ENCODE assay signal across 15 mouse cellular contexts in the genomic region with DNA sequence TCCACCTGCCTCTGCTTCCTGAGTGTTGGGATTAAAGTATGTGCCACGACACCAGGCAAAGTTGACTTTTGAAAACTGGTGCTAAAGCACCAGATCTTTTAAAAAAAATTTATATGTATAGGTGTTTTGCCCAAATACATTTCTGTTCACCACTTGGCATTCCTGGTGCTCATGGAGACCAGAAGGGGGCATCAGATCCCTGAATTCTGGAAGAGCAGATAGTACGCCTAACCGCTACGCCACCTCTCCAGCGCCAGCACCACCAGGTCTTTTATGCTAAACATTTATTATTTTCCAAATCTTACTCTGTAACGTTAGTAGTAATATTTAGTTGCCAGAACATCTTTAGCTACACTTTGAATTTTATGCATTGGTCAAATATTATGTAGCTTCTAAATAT.
A peak's percentile ranks its signal among the peaks of the same experiment; 100 is the strongest.
DNase-seq lines count a peak whose midpoint lies in the region; ATAC-seq and TF ChIP-seq lines count a peak whose summit lies in the region.
"Had no signal": no experiment of that assay in that cellular context is flagged by ENCODE, and none has a peak within 500 bp of the region (broad histone marks: within the 10 kb centered on the region; RNA-seq: fewer than 3 reads in every experiment).

No protein-coding gene starts in this region.

- WGBS in liver, embryonic 11.5 days, result 95% methylated on average over 6 of the region's 6 CpGs
- WGBS in liver, postnatal 0 days (ENCODE audit: insufficient replicate concordance), result 96% methylated on average over 6 of the region's 6 CpGs

- H3K4me3 ChIP-seq in liver, embryonic 11.5 days (ENCODE audit: low read depth, low read length), result no peak overlapping the region
- H3K4me3 ChIP-seq in liver, postnatal 0 days (ENCODE audit: low read depth, low read length), result peak overlapping the region; percentile 51

- peak; percentile 33 for DNase-seq in liver
- no peak for DNase-seq in liver, embryonic 11.5 days (ENCODE audit: low spot score)
- peak; percentile 51 for DNase-seq in ES-CJ7 (ENCODE audit: low read depth, low spot score)
- DNase-seq in R1 (ENCODE audit: low read depth, low spot score), result peak; percentile 56
- DNase-seq in liver, postnatal 0 days, result no peak
- no peak for DNase-seq in right cerebral cortex, adult 18-20 months
- no peak for DNase-seq in lung, postnatal 4 days
- DNase-seq: adrenal gland, postnatal 10 days; cerebellum, adult 9-10 months; gastrocnemius, postnatal 14 days; kidney, adult 9 months; kidney, postnatal 36 days; layer of hippocampus, adult 9-11 months; lung, adult 2 months had no signal

- no peak for TF ChIP-seq EP300 in liver, postnatal 0 days (IDR thresholded peaks at IDR 0.05; ENCODE audit: low read depth)

- H3K36me3 ChIP-seq in liver, embryonic 11.5 days (ENCODE audit: control insufficient read depth, insufficient read depth, low read length), result no peaks in the 10 kb centered on the region
- H3K36me3 ChIP-seq in liver, postnatal 0 days (replicated peaks; ENCODE audit: insufficient read depth, low read length), result 0 out of 2 replicates have a peak, but pooled peaks cover 4% of the 10 kb centered on the region

- no peak overlapping the region for H3K9ac ChIP-seq in liver, embryonic 11.5 days (ENCODE audit: low read depth, low read length)
- no peak overlapping the region for H3K9ac ChIP-seq in liver, postnatal 0 days (replicated peaks)

- ATAC-seq in liver, embryonic 11.5 days (replicated peaks; ENCODE audit: low FRiP score), result no peak
- no peak for ATAC-seq in liver, postnatal 0 days
- ATAC-seq: forebrain, embryonic 14.5 days had no signal

- H3K27ac ChIP-seq in liver, embryonic 11.5 days (ENCODE audit: low read depth, low read length), result no peak overlapping the region
- H3K27ac ChIP-seq in liver, postnatal 0 days (ENCODE audit: low read depth), result no peak overlapping the region

- peaks cover 14% of the 10 kb centered on the region for H3K4me1 ChIP-seq in liver, embryonic 11.5 days (replicated peaks; ENCODE audit: control insufficient read depth, insufficient read depth, low read length)
- peaks cover 7% of the 10 kb centered on the region; the same call in 1 of the 2 replicates for H3K4me1 ChIP-seq in liver, postnatal 0 days (ENCODE audit: insufficient read depth)

- TF ChIP-seq CTCF in liver, postnatal 0 days (IDR thresholded peaks at IDR 0.05; ENCODE audit: low read depth), result peak; percentile 47; the same call in 1 of the 2 replicates

- H3K4me2 ChIP-seq in liver, embryonic 11.5 days, result no peak overlapping the region
- peak overlapping the region; percentile 62; the same call in 1 of the 2 replicates for H3K4me2 ChIP-seq in liver, postnatal 0 days (ENCODE audit: low read depth, low read length)

- H3K27me3 ChIP-seq in liver, embryonic 11.5 days (replicated peaks; ENCODE audit: control insufficient read depth, insufficient read depth, low read length), result no peaks in the 10 kb centered on the region
- H3K27me3 ChIP-seq in liver, postnatal 0 days (ENCODE audit: insufficient read depth, low read length), result no peaks in the 10 kb centered on the region

- H3K9me3 ChIP-seq in liver, embryonic 11.5 days (ENCODE audit: control insufficient read depth, low read length), result no peaks in the 10 kb centered on the region
- H3K9me3 ChIP-seq in liver, postnatal 0 days (ENCODE audit: low read length), result no peaks in the 10 kb centered on the region

Comparison
In these comparisons a context has a peak if more than half of its experiments do, and no peak if none do; other contexts are left out.
1. DNase-seq: peak in liver (single experiment), ES-CJ7 (single experiment) and R1 (single experiment); none in liver, embryonic 11.5 days (single experiment), liver, postnatal 0 days (single experiment), right cerebral cortex, adult 18-20 months (single experiment) and lung, postnatal 4 days (0 of 2).